Comparison of ENCODE assay signal across 19 mouse cellular contexts in the genomic region with DNA sequence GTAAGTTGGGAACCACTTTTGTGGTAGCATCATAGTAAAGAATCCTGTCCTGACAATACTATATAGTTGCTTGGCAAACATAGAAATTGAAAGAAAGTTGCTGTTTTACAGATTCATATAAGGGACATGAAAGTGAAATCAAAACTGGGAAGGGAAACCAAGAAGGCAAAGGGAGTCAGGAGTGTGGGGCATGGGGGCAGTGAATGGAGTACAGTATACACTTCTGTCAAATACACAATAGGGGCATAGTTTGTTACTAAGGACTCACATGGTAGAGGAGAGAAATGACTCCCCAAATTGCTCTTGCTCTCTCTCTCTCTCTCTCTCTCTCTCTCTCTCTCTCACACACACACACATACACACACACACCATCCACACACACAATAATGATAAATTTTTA.
"Had no signal": no experiment of that assay in that cellular context is flagged by ENCODE, and none has a peak within 500 bp of the region (broad histone marks: within the 10 kb centered on the region; RNA-seq: fewer than 3 reads in every experiment).

No protein-coding gene starts in this region.

- H3K27me3 ChIP-seq: liver, embryonic 13.5 days; liver, embryonic 15.5 days; lung, embryonic 15.5 days; midbrain, embryonic 12.5 days; midbrain, embryonic 15.5 days; neural tube, embryonic 12.5 days; stomach, embryonic 15.5 days had no signal

- ATAC-seq: liver, postnatal 0 days; lung, postnatal 0 days; midbrain, embryonic 15.5 days had no signal

- H3K9ac ChIP-seq: liver, embryonic 13.5 days; liver, embryonic 15.5 days; liver, postnatal 0 days; lung, embryonic 15.5 days; midbrain, embryonic 12.5 days; midbrain, embryonic 15.5 days; neural tube, embryonic 12.5 days; stomach, embryonic 15.5 days had no signal

- H3K36me3 ChIP-seq: liver, embryonic 13.5 days; liver, embryonic 15.5 days; lung, embryonic 15.5 days; midbrain, embryonic 12.5 days; midbrain, embryonic 15.5 days; neural tube, embryonic 12.5 days; stomach, embryonic 15.5 days had no signal

- DNase-seq: liver, embryonic 13.5 days; liver, postnatal 0 days; lung, adult 2 months; lung, postnatal 14 days; lung, postnatal 36 days; right cerebral cortex, postnatal 14 days; thymus, adult 2 months; thymus, postnatal 14 days; thymus, postnatal 36 days had no signal

- H3K4me1 ChIP-seq: liver, embryonic 13.5 days; liver, embryonic 15.5 days; lung, embryonic 15.5 days; midbrain, embryonic 12.5 days; midbrain, embryonic 15.5 days; neural tube, embryonic 12.5 days; stomach, embryonic 15.5 days had no signal

- H3K27ac ChIP-seq: liver, embryonic 13.5 days; liver, embryonic 15.5 days; lung, embryonic 15.5 days; macrophage; midbrain, embryonic 12.5 days; midbrain, embryonic 15.5 days; neural tube, embryonic 12.5 days; stomach, embryonic 15.5 days; stomach, postnatal 0 days had no signal

- H3K9me3 ChIP-seq: liver, embryonic 13.5 days; liver, embryonic 15.5 days; lung, embryonic 15.5 days; midbrain, embryonic 12.5 days; midbrain, embryonic 15.5 days; neural tube, embryonic 12.5 days; stomach, embryonic 15.5 days had no signal

- H3K4me2 ChIP-seq: liver, embryonic 13.5 days; liver, embryonic 15.5 days; lung, embryonic 15.5 days; midbrain, embryonic 12.5 days; midbrain, embryonic 15.5 days; neural tube, embryonic 12.5 days; stomach, embryonic 15.5 days had no signal

- H3K4me3 ChIP-seq: liver, embryonic 13.5 days; liver, embryonic 15.5 days; lung, embryonic 15.5 days; megakaryocyte, embryonic 14.5 days; midbrain, embryonic 12.5 days; midbrain, embryonic 15.5 days; neural tube, embryonic 12.5 days; stomach, embryonic 15.5 days had no signal
